Mouse (Mus musculus): ENCODE measurements at regions not wholly inside any gene's neighbourhood (a gene's known extent, or its start where the extent isn't known, plus 50 kb on each side); places are given as distances from the start of the nearest gene placed in this dataset.

- TF ChIP-seq CTCF (IDR thresholded peaks at IDR 0.05; ENCODE audit: extremely low read depth, insufficient read depth, insufficient read length, insufficient replicate concordance) (no peak), POLR2A (IDR thresholded peaks at IDR 0.05; ENCODE audit: low read depth, low read length) (no peak)
Observed at GRCm38 (mm10) chr14:120138546-120138945, 96.3 kb upstream of the Oxgr1 start.

Data from spleen, adult 2 months (tissue).